Mouse (Mus musculus) megakaryocyte, embryonic 14.5 days (primary cell): Measurements from ENCODE around the gene Med31.

Experiments
- FLI1 ChIP-seq: IDR thresholded peaks from 2 replicates; pipeline ENCODE4 v1.6.1; 2012; ENCODE audit warnings: low read length, inconsistent platforms, mixed read lengths
- GATA1 ChIP-seq: IDR thresholded peaks from 3 replicates; pipeline ENCODE4 v1.6.1; 2012; ENCODE audit warnings: mixed read lengths, low read length, inconsistent platforms, borderline replicate concordance

DNA sequence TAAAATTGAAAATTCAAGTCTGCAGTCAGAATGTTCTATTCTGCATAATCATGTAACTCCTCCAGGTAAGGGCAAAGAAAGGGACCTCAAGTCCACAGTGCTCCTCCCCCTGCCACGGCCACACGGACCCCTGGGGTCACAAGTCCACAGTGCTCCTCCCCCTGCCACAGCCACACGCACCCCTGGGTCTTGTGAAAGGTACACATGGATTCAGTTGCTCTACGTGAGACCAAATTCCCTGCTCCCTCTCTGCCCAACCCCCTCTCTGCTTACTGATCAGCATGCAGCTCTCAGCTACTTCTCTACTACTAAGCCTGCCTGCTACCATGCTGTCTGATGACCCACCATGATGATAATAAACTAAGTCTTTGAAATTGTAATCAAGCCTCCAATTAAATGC lies 45.5 kb downstream of the Med31 start:
- no peak for TF ChIP-seq GATA1
- TF ChIP-seq FLI1: no peak
